Mouse (Mus musculus) urinary bladder, postnatal 10 days (tissue): ENCODE measurements around the gene Gm28048.

Experiments
- DNase-seq: peaks from one replicate; pipeline ENCODE4 v3.0.0; 2022; ENCODE audit warnings: low spot score

Gene Gm28048

DNA sequence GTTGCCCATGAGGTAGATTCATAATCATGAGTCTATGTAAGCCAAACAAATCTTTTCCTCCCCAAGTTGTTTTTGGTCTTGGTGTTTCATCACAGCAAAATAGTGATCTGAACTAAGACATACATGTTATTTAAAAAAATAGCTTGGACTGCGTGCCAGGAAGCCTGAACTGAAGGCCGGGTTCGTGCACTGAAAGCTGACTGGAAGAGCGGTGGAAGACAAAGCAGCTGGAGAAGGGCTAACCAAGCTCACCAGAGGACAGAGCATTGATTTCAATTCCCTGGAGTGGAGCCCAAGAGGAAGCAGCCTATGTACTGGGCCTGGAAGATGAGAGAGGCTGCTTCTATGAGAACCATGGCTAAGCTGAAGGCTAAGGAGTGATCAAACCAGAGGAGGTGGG is 94.9 kb downstream of the Gm28048 start:
- DNase-seq, result no peak

DNA sequence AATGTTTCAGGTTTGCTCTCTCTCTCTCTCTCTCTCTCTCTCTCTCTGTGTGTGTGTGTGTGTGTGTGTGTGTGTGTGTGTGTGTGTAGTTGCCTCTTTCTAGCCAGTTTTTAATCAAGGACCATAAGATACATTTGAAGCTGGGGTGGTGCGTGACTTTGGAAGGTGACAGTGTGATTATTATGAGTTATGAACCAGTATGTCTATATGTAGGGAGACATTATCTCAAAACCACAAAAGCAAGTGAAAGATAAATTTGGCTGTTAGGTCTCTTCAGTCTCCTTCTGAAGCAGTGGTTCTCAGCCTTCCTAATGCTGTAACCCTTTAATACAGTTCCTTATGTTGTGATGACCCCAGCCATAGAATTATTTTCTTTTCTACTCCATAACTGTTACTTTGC is 96.5 kb downstream of the Gm28048 start:
- no peak for DNase-seq

DNA sequence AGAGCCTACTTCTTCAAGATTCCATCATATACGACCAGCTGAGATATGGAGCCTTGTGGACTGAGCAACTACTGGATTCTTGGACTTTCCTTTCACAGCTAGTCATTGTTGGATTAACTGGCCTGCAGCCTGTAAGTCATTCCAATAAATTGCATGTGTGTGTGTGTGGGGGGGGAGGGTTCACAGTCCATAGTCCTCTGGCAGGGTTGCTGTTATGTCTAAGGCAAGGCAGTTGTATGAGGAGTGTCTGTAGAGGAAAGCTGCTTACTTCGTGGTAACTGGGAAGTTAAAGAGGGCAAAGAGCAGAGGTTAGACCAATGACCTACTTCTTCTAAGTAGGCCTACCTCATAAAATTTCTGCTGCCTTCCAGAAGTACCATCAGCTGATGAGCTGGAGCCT is 98.2 kb downstream of the Gm28048 start:
- DNase-seq, result no peak

DNA sequence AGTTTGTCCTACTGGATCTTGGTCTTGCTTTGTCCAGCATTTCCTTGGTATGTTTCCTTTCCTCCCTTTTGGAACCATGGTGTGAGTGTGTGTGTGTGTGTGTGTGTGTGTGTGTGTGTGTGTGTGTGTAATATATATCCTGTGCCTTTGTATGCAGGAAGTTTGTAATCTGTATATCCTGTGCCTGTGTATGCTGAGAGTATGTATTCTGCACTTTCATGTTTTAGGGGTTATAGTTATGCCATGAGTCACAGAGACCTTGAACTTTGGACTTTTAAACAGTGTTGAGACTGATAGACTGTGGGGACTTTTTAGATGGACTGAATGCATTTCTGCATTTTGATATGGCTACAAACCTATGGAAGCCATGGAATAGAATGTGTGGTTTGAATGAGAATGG is 99.0 kb downstream of the Gm28048 start:
- DNase-seq, result no peak

GRCm38 (mm10) chr11:22880383-22881172 is 101.3 kb downstream of the Gm28048 start:
- DNase-seq, result no peak

- DNase-seq, result no peak
These were observed 102.2 kb downstream of the Gm28048 start for GRCm38 (mm10) chr11:22879645-22880044.

DNA sequence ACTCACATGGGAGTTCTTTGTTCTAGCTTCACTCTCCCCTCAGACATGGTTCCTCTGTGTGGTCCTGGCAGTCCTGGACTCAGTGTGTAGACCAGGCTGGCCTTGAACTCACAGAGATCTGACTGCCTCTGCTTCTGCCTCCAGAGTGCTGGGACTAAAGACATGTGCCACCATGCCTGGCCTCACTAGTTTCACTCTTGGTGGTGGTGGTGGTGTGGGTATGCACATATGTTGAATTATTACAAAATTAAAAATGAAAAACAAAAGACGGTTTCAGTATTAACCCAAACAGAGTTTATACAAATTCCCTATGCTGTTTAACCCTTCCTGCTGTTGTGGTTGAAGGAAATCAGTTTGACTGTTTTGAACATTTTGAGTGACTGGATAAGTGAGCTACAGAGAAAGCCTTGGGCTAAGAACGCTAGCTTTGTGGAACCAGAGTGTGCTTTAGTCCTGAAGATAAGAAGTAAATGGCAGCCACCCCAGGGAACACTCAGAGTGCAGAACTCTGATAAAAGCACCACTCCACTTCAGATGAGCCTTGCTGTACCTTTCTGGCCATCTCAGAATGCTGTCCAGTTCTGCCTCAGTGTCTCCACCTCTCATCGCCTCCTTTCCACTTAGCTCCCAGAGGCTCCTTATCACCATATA is 105.1 kb downstream of the Gm28048 start:
- no peak for DNase-seq

DNA sequence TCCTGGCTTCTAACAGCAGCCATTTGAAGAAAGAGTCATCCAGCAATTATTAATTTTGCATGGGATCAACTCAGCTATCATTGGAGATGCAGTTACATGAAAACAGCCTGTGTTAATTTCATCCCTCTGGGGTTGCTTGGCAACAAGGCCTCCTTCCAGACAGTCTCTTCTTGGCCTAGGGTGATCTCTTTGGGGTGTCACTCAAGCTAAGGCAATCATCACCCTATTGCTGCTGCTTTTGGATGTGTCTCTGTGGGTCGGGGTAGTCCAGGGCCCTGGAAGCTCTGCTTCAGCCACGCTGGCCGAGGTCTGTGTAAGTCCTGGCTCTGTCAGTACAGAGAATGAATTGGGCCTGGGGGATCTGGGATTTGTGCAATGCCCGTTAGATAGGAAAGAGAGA is 106.6 kb downstream of the Gm28048 start:
- no peak for DNase-seq

DNA sequence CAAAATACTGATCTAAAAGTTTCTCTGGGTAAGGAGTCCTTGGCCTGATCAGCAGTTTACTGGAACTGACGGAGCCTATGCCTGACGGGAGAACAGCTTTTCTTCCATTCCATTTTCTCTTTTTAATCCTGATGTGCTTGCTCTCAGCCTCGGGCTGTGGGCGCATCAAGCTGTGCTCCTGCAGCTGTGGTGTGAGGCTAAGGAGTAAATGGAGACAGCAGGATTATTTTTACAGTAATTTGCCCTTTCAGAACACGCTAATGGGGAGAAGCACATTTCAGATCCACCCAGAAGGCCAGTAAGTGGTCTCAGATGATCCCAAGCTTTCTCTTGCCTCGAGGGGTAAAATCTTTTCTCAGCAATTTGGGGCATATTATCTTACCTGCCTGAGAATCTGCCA is 107.1 kb downstream of the Gm28048 start:
- DNase-seq, result no peak

- no peak for DNase-seq
These were observed 108.5 kb downstream of the Gm28048 start for GRCm38 (mm10) chr11:22873383-22873782.

DNA sequence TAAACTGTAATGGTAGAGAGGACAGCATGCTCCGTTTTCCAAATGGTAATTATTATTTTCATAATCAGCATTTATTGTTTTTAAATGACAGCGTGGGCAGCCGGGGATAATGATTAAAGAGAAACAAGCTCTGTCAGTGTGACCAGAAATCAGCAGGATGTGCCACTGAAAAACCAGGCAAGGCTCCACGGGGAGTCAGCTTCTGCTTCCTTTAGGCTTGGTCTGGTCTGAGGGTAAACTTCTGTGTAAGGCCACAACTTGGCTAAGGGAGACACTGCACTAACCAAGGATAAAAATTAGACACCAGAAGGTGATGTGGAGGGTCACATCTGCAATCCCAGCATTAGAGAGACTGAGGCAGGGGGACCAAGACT is 109.6 kb downstream of the Gm28048 start:
- DNase-seq, result no peak

GRCm38 (mm10) chr11:22871628-22872306 is 110.1 kb downstream of the Gm28048 start:
- DNase-seq, result no peak

GRCm38 (mm10) chr11:22868582-22868981 is 113.3 kb downstream of the Gm28048 start:
- DNase-seq, result no peak

GRCm38 (mm10) chr11:22867691-22868090 is 114.2 kb downstream of the Gm28048 start:
- DNase-seq, result no peak

DNA sequence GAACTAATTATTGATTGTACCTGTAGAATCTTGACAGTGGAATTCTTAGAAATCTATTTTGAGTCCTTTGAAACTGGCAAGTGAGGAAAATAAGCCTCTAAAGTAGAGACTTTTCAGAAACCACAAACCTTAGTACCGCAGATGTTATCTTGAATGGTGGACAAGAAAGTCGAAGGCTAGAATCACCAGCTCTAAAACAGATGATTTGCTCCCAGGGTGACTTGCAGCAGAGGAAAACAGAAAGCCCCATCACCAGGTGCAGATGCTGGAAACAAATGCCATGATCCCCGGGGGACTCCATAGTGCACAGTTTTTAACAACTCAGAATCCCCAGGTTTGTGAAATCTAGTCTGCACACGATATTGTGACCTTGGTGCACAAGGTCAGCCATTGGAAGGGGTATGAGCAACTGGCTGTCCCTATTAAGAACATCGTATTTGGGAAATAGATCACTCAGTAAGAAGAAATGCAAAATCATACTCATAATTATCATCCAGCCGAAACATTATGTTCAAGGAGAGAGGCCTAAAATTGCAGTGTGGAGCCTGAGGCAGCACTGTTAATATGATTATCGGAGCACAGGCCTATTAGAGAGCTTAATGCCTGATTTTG is 116.1 kb downstream of the Gm28048 start:
- no peak for DNase-seq

DNA sequence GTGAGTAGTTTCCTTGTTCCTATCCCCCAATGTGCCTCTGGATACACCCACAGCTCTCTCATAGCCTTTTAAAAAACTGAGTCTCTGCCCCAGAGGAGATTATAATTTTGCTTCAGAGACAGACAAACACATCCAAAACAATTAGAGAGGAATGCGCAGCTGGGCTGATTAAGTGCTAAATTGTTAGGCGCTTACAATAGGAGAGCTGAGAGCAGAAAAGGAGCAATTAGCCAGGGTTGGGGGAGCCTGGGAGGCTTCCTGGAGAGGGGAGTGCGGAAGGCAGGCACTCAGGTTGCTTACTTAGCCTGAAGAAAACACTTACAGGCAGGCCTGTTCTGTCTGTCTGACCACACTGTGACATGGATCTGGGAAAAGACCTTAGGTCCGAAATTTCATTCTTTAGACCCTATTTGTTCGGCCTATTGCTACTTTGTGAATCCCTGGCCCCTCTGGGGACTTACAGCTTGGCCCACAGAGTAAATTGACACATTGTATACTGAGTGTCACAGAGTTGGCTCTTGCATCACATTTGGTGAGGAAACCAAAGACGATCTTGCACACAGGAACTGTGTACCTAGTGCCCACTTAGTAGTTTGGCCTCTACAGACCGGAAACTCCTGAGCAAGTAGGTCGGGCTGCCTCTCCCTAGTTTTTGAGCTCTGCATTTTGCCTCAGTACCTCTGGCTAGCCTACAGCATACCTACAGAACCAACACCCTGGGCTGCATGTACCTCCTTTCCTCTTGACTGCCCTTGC is 117.4 kb downstream of the Gm28048 start:
- no peak for DNase-seq

DNA sequence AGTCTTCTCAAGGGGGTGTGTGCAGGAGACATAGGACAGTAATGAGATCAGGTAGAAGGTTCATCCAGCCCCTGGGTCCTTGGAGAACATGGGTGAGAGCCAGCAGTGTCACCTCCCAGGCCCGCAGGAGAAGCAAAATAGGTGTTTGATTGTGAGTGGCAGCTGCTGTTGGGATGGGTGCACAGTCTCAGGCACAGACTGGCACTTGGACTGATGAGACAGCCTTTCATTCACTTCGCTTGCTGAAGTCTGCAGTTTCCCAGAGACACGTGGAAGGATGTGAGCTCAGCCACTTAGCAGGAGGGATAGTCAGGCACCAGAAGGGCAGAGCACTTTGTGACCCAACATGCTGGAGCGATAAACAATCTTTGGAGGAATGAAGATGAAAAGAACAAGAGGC is 118.3 kb downstream of the Gm28048 start:
- no peak for DNase-seq

DNA sequence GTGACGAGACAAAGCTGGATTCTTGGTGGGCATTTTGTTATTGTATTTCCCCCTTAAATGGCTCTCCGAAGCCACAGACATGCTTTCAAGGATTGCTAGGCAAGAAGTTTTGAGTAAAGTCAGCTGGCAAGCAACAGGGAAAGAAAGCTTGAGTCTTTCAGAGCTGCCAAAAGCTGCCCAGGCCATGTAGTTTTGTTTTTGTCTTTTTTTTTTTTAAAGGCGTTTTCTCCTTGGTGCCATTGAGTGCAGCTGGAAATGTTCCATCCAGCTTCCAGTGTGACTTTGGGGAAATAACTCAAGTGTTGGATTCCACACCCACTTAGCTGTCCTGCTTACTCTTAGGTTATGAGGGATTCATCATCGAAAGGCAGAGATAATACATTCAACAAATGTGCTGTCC is 120.6 kb downstream of the Gm28048 start:
- no peak for DNase-seq

- no peak for DNase-seq
These were observed 121.3 kb downstream of the Gm28048 start, which contains the start of gene B3gnt2 for GRCm38 (mm10) chr11:22860335-22861227. Gene B3gnt2, minus strand, starts transcription at chr11:22860961.

DNA sequence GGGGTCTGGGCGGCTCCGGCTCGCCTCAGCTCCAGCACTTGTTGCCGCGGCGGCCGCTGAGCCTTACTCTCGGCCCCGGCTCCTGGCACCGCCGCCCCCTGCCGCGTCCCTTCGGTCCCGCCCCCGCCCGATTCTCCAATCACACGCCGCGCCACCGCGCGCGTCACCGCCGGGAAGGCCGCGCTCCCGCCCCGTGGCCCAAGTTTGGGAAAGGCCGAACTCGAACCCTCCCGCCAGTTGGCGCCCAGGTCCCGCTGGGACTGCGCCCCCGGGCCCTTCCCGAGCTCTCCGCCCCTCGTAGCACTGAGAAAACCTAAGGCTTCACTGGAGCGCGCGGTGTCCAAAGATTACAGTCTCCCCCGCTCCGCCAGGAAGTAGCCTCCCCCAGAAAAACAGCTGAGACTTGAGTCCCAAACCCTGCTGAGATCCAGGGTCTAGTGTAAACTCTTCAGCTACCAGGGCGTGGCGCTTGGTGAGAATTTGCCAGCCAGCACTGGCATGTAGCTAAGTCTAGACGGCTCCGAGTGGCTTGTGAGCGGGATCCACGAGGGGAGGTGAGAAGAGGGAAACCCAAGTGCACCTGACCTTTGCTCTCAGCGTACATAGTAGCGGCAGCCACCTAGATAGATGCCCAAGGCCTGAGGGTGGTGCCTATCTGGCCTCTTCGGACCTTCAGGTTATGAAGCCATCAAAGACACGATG is 122.1 kb downstream of the Gm28048 start:
- DNase-seq, result peak; percentile 68
